Mouse (Mus musculus): ENCODE data around the gene Prpf38b.

GRCm38 (mm10) chr3:108925677-108926076 lies 14.2 kb upstream of the Prpf38b start:
- TF ChIP-seq CTCF (IDR thresholded peaks at IDR 0.05; ENCODE audit: insufficient read depth, low read length) (no peak), POLR2A (IDR thresholded peaks at IDR 0.05; ENCODE audit: borderline replicate concordance, extremely low read depth, low read depth, low read length) (no peak)
